ENCODE assay signal across 27 mouse cellular contexts in the genomic region with DNA sequence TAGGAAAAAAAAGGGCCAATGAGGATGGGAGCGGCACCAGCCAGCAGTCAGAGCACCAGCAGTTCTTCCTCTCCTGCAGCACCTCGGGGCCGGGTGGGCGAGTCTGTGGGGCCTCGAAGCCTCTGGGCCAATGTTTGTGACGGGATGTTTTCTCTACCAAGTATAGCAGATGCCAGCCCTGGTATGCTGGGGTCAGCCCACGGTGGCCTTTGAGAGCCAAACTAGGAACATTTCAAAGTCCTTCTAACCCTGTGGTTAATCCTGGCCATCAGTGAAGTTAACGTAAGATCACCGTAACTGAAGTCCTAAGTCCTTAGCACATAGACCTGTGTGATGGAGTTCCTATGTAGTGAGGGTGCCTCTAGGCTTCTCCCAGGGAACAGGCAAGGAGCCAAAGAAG. TPM values are rescaled to one million over a fixed set of nuclear protein-coding genes. Genes with fewer than 3 reads are reported as not detected.
A peak's percentile ranks its signal among the peaks of the same experiment; 100 is the strongest.
DNase-seq lines count a peak whose midpoint lies in the region; ATAC-seq lines count a peak whose summit lies in the region.
"Had no signal": no experiment of that assay in that cellular context is flagged by ENCODE, and none has a peak within 500 bp of the region (broad histone marks: within the 10 kb centered on the region; RNA-seq: fewer than 3 reads in every experiment).

No protein-coding gene starts in this region.

- H3K9me3 ChIP-seq in forebrain, embryonic 10.5 days = no peaks in the 10 kb centered on the region
- no peaks in the 10 kb centered on the region for H3K9me3 ChIP-seq in forebrain, embryonic 15.5 days
- H3K9me3 ChIP-seq: embryonic facial prominence, embryonic 12.5 days; embryonic facial prominence, embryonic 15.5 days; forebrain, embryonic 13.5 days; heart, embryonic 12.5 days; heart, embryonic 15.5 days; hindbrain, embryonic 10.5 days; hindbrain, embryonic 13.5 days; intestine, embryonic 15.5 days had no signal

- H3K4me2 ChIP-seq in forebrain, embryonic 15.5 days (replicated peaks) = no peak overlapping the region
- H3K4me2 ChIP-seq: embryonic facial prominence, embryonic 12.5 days; embryonic facial prominence, embryonic 15.5 days; forebrain, embryonic 13.5 days; heart, embryonic 12.5 days; heart, embryonic 15.5 days; hindbrain, embryonic 13.5 days; intestine, embryonic 15.5 days had no signal

- H3K27ac ChIP-seq in forebrain, embryonic 10.5 days = 0 out of 2 replicates have a peak overlapping the region, but pooled peaks have one; percentile 25
- H3K27ac ChIP-seq in forebrain, embryonic 15.5 days (replicated peaks) = no peak overlapping the region
- H3K27ac ChIP-seq: embryonic facial prominence, embryonic 12.5 days; embryonic facial prominence, embryonic 15.5 days; forebrain, embryonic 13.5 days; gastrocnemius, adult 2 months; heart, embryonic 15.5 days; hindbrain, embryonic 10.5 days; hindbrain, embryonic 13.5 days; intestine, embryonic 15.5 days had no signal

- H3K4me1 ChIP-seq in forebrain, embryonic 10.5 days = peaks cover 12% of the 10 kb centered on the region
- H3K4me1 ChIP-seq in forebrain, embryonic 15.5 days = no peaks in the 10 kb centered on the region
- H3K4me1 ChIP-seq: embryonic facial prominence, embryonic 12.5 days; embryonic facial prominence, embryonic 15.5 days; heart, embryonic 12.5 days; heart, embryonic 15.5 days; hindbrain, embryonic 13.5 days; intestine, embryonic 15.5 days had no signal

- DNase-seq in forebrain, embryonic 10.5 days (ENCODE audit: extremely low spot score, low spot score) = no peak
- peak; percentile 15 for DNase-seq in retina, embryonic 14.5 days (ENCODE audit: low spot score)
- DNase-seq in retina, postnatal 1 day = no peak
- peak; percentile 14 for DNase-seq in NIH3T3 (ENCODE audit: low read depth)
- DNase-seq in adrenal gland, postnatal 4 days (ENCODE audit: low spot score in 2 of 2) = no peak
- DNase-seq: adrenal gland, adult 2 months; adrenal gland, postnatal 14 days; cerebellum, adult 11-12 months; cerebellum, adult 8-10 months; cerebellum, postnatal 14 days; forebrain, postnatal 0 days; gastrocnemius, adult 2 months; gastrocnemius, postnatal 14 days; heart, postnatal 10 days; heart, postnatal 36 days; kidney, adult 18-20 months had no signal

- H3K36me3 ChIP-seq in forebrain, embryonic 10.5 days (replicated peaks) = no peaks in the 10 kb centered on the region
- H3K36me3 ChIP-seq in forebrain, embryonic 15.5 days = no peaks in the 10 kb centered on the region
- H3K36me3 ChIP-seq: embryonic facial prominence, embryonic 12.5 days; embryonic facial prominence, embryonic 15.5 days; heart, embryonic 12.5 days; heart, embryonic 15.5 days; hindbrain, embryonic 10.5 days; hindbrain, embryonic 13.5 days; intestine, embryonic 15.5 days had no signal

- no peak for ATAC-seq in forebrain, embryonic 15.5 days (replicated peaks)
- ATAC-seq: forebrain, embryonic 13.5 days; forebrain, postnatal 0 days; hindbrain, embryonic 16.5 days; intestine, embryonic 15.5 days had no signal

- no peak overlapping the region for H3K4me3 ChIP-seq in forebrain, embryonic 10.5 days
- H3K4me3 ChIP-seq in forebrain, embryonic 15.5 days = no peak overlapping the region
- H3K4me3 ChIP-seq: embryonic facial prominence, embryonic 12.5 days; embryonic facial prominence, embryonic 15.5 days; erythroblast, embryonic 14.5 days; forebrain, embryonic 13.5 days; gastrocnemius, adult 2 months; heart, embryonic 12.5 days; heart, embryonic 15.5 days; hindbrain, embryonic 10.5 days; hindbrain, embryonic 13.5 days; intestine, embryonic 15.5 days had no signal

- 57% methylated on average over 9 of the region's 9 CpGs for WGBS in forebrain, embryonic 10.5 days
- 54% methylated on average over 9 of the region's 9 CpGs for WGBS in forebrain, embryonic 15.5 days

- H3K9ac ChIP-seq in forebrain, embryonic 15.5 days (replicated peaks) = no peak overlapping the region
- H3K9ac ChIP-seq: embryonic facial prominence, embryonic 12.5 days; embryonic facial prominence, embryonic 15.5 days; forebrain, embryonic 13.5 days; forebrain, postnatal 0 days; heart, embryonic 12.5 days; heart, embryonic 15.5 days; hindbrain, embryonic 13.5 days; intestine, embryonic 15.5 days had no signal

- no peaks in the 10 kb centered on the region; the same call in none of the 2 replicates for H3K27me3 ChIP-seq in forebrain, embryonic 10.5 days (ENCODE audit: poor library complexity, severe bottlenecking)
- H3K27me3 ChIP-seq in forebrain, embryonic 15.5 days = no peaks in the 10 kb centered on the region
- H3K27me3 ChIP-seq: embryonic facial prominence, embryonic 12.5 days; embryonic facial prominence, embryonic 15.5 days; forebrain, embryonic 13.5 days; intestine, embryonic 15.5 days had no signal

RNA-seq across cellular contexts. Expression of gene Kif23, which starts 25.5 kb away (rescaled TPM):
- 132 and 135 TPM in 2 replicates for polyA plus RNA-seq in forebrain, embryonic 10.5 days (2016; fragmentation: Nextera tagmentation; extraction: Ambion mirVana)
- 40.2 and 45.5 TPM in 2 replicates for polyA plus RNA-seq in forebrain, embryonic 15.5 days (2015; fragmentation: Nextera tagmentation; extraction: Ambion mirVana)
- total RNA-seq in adrenal gland, postnatal 4 days (2021) = 10 to 100 TPM; 45.0 to 52.8 TPM

RNA-seq across cellular contexts. Expression of gene Paqr5, which starts 54.6 kb away (rescaled TPM):
- 0.58 and 1.0 TPM in 2 replicates for polyA plus RNA-seq in forebrain, embryonic 10.5 days (2016; fragmentation: Nextera tagmentation; extraction: Ambion mirVana)
- polyA plus RNA-seq in forebrain, embryonic 15.5 days (2015; fragmentation: Nextera tagmentation; extraction: Ambion mirVana) = 0.17 and 0.29 TPM in 2 replicates
- total RNA-seq in adrenal gland, postnatal 4 days (2021) = 1 to 10 TPM; 1.9 to 9.9 TPM
- total RNA-seq: gastrocnemius, adult 2 months; heart, postnatal 10 days; heart, postnatal 36 days had no signal
- polyA plus RNA-seq: erythroblast, embryonic 14.5 days had no signal

RNA-seq across cellular contexts. Expression of gene Rplp1, which starts 57.7 kb away (rescaled TPM):
- 1,247 and 1,263 TPM in 2 replicates for polyA plus RNA-seq in forebrain, embryonic 10.5 days (2016; fragmentation: Nextera tagmentation; extraction: Ambion mirVana)
- polyA plus RNA-seq in forebrain, embryonic 15.5 days (2015; fragmentation: Nextera tagmentation; extraction: Ambion mirVana) = 859 and 881 TPM in 2 replicates
- 1,000 to 10,000 TPM; 2,291 to 2,466 TPM for total RNA-seq in adrenal gland, postnatal 4 days (2021)

Comparison
In these comparisons a context has a peak if more than half of its experiments do, and no peak if none do; other contexts are left out.
1. DNase-seq: peak in retina, embryonic 14.5 days (single experiment) and NIH3T3 (single experiment); none in forebrain, embryonic 10.5 days (single experiment), retina, postnatal 1 day (single experiment) and adrenal gland, postnatal 4 days (0 of 2).